Mouse (Mus musculus) heart, embryonic 10.5 days (tissue): Measurements from ENCODE around the gene Ubtf. TPM values are rescaled to one million over a fixed set of nuclear protein-coding genes. Genes with fewer than 3 reads are reported as not detected.

Experiments
- DNase-seq: peaks from one replicate; pipeline ENCODE4 v3.0.0-alpha.2; 2017; ENCODE audit warnings: low spot score
- H3K27ac ChIP-seq: fragments of 300-500 bp; sonication (generic); 2 replicates; pipeline ENCODE4 v1.5.1; 2016; ENCODE audit warnings: mild to moderate bottlenecking
- H3K27me3 ChIP-seq: fragments of 300-500 bp; sonication (generic); 2 replicates; pipeline ENCODE4 v1.6.1; 2016; ENCODE audit warnings: mild to moderate bottlenecking; ENCODE audit not compliant: poor library complexity, insufficient read depth, severe bottlenecking
- H3K36me3 ChIP-seq: fragments of 300-500 bp; sonication (generic); 2 replicates; pipeline ENCODE4 v1.6.1; 2016; ENCODE audit warnings: mild to moderate bottlenecking, moderate library complexity
- H3K4me1 ChIP-seq: fragments of 300-500 bp; sonication (generic); 2 replicates; pipeline ENCODE4 v1.6.1; 2016; ENCODE audit warnings: mild to moderate bottlenecking
- H3K4me3 ChIP-seq: fragments of 300-500 bp; sonication (generic); 2 replicates; pipeline ENCODE4 v1.5.1; 2016; ENCODE audit warnings: mild to moderate bottlenecking, moderate library complexity
- H3K9me3 ChIP-seq: fragments of 300-500 bp; sonication (generic); 2 replicates; pipeline ENCODE4 v1.6.1; 2016; ENCODE audit warnings: mild to moderate bottlenecking, moderate library complexity
- WGBS: fragments of 180-500 bp; shearing (Covaris S2); methylation state at CpG from one replicate; pipeline ENCODE4 v1.1.7; 2016; 5-methylcytosine and 5-hydroxymethylcytosine counted together
- polyA plus RNA-seq: library from polyadenylated mRNA; unstranded; fragments of >200 nt; fragmentation: Nextera tagmentation; extraction: Ambion mirVana; gene quantifications from 2 replicates; pipeline ENCODE4 v1.2.1, GENCODE M21; 2016

Ubtf gene
- polyA plus RNA-seq, 1 experiment from 2014 or later, result 75.4 TPM

DNA sequence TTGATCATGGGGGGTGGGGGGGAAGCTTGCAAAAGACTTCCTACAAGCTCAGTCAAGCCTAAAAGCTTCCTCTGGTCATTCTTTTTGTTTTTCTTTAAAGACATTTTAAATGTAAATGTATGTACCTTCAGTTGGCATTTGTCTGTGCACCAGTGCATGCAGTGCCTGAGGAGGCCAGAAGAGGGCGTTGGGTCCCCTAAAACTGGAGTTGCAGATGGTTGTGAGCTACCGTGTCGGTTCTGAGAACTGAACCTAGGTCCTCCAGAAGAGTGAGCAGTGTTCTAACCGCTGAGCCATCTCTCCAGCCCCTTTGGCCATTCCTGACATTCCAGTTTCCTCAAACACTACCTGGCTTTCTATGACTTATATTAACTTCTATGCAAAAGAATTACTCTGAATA is 20.1 kb upstream of the Ubtf start:
- no peaks in the 10 kb centered on the region for H3K9me3 ChIP-seq
- no peaks in the 10 kb centered on the region for H3K27me3 ChIP-seq
- no peak overlapping the region for H3K27ac ChIP-seq
- DNase-seq, result peak; percentile 73
- H3K36me3 ChIP-seq, result no peaks in the 10 kb centered on the region
- peaks cover 2% of the 10 kb centered on the region for H3K4me1 ChIP-seq
- 53% methylated on average over 4 of the region's 4 CpGs for WGBS
- H3K4me3 ChIP-seq, result no peak overlapping the region

DNA sequence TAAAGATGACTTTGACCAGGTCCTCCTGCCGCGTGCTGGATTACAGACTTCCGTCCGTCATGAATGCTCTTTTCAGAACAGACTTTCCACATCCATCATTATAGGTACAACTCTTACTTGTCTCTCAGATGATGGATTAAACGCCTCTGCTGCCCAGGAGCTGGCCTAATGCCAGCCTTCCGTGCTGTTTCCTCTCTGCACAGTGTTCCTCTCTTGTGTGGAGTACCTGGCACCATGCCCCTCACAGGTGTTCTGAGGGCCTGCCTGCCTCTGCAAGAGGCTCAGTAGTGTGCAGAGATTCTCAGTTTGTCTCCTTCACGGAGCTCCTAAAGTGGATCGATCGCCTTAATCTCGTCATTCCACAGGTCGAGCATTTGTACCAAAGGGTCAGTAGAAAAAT is 19.7 kb upstream of the Ubtf start:
- H3K9me3 ChIP-seq, result no peaks in the 10 kb centered on the region
- DNase-seq, result no peak
- no peak overlapping the region for H3K4me3 ChIP-seq
- 77% methylated on average over 11 of the region's 11 CpGs for WGBS
- no peaks in the 10 kb centered on the region for H3K36me3 ChIP-seq
- H3K4me1 ChIP-seq, result peaks cover 2% of the 10 kb centered on the region
- no peak overlapping the region for H3K27ac ChIP-seq
- no peaks in the 10 kb centered on the region for H3K27me3 ChIP-seq

DNA sequence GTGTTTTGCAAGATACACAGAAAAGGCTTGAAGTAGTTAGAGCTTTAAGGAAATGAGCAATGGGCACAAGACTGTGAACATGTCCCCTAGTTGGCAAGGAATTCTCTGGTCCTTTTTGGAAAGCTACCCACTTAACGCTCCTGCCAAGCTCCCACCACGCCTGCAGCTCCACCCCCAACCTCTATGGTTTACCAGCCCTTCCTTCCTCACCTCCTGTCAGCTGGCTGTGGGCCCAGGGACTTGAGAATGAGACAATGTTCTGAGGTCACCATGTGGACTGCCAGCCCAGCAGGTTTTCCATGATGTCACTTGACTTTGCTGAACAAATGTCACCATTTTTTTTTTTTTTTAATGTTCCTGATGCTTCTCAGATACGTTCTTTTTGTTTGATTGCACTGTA is 19.0 kb upstream of the Ubtf start:
- Histone ChIP-seq H3K4me3 (no peak overlapping the region), H3K27ac (no peak overlapping the region), H3K9me3 (no peaks in the 10 kb centered on the region), H3K36me3 (no peaks in the 10 kb centered on the region), H3K4me1 (peaks cover 2% of the 10 kb centered on the region), H3K27me3 (no peaks in the 10 kb centered on the region)
- no peak for DNase-seq
- WGBS, result 41% methylated on average over 3 of the region's 3 CpGs

DNA sequence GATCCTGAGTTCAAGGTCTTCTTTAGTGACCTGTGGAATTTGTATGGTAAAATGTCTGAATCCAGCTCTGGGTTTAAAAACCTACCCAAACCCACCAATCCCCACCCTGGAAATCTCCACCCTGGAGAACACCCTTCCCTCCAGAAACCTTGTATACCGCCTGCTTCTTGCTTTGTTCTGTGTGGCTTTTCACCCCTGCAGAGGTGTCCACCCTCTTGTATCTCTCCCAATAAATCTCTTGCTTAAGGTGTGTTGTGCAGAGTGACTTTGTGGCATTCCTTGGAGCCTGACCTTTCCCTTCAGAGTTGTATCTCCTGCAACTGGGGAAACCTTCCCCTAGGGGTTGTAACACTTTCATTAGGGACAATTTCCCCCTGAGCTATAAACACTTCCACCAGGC is 18.4 kb upstream of the Ubtf start:
- H3K4me1 ChIP-seq, result peaks cover 2% of the 10 kb centered on the region
- H3K9me3 ChIP-seq, result no peaks in the 10 kb centered on the region
- no peak for DNase-seq
- H3K36me3 ChIP-seq, result no peaks in the 10 kb centered on the region
- no peak overlapping the region for H3K4me3 ChIP-seq
- no peaks in the 10 kb centered on the region for H3K27me3 ChIP-seq
- 52% methylated on average over 1 of the region's 1 CpGs for WGBS
- H3K27ac ChIP-seq, result no peak overlapping the region

DNA sequence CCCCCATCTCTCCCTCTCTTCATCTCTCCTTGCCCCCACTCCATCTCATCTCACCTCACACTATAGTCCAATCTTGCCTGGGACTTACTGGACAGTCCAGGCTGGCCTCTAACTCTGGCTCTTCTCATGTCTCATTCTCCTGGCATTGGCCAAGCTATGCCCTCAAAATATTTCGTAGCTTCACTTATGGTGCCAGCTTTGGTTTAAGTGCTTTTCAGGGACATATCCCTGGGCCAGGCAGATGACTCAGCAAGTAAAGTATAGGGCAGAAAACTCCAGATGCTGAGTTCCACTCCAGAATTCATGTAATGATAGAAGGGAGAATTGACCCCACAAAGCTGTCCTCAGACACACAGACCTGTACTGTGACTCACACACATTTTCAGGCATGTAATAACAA is 16.6 kb upstream of the Ubtf start:
- 76% methylated on average over 1 of the region's 1 CpGs for WGBS
- H3K4me3 ChIP-seq, result no peak overlapping the region
- no peak overlapping the region for H3K27ac ChIP-seq
- H3K4me1 ChIP-seq, result peaks cover 9% of the 10 kb centered on the region
- no peak for DNase-seq
- H3K36me3 ChIP-seq, result no peaks in the 10 kb centered on the region
- H3K9me3 ChIP-seq, result no peaks in the 10 kb centered on the region
- no peaks in the 10 kb centered on the region for H3K27me3 ChIP-seq

DNA sequence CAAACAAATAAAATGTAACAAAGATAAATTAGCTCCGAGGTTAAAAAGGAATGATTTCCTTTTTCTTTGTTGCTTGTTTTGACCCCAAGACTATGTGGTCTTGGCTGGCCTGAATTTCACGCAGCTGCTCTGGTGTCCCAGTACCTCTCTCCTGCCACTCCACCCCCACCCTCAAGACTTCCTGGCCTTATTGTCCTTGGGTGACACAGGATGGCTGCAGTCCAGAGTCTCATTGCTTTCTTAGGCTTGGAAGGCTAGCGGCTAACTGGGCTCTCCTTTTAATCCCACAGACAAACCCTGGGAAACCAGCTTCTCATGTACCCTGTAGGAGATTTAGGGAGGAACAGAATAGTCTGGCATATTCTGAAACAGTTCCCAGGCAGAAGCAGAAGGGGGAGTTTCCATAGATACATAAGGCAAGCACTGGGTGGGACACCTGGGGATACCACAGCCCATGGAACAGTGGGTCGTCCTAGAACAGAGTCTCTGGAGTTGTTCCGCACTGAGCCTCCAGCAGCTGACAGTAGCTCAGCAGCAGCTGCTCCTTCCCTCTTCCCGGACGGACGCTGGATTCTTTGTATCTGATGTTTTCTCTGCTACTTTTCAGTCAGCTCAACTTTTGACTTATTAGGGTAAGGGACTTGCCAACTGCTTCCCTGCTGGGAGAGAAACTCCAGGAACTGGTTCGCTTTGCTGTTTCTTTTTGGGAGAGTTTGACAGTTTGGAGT is 15.6 kb upstream of the Ubtf start:
- no peaks in the 10 kb centered on the region for H3K27me3 ChIP-seq
- H3K27ac ChIP-seq, result no peak overlapping the region
- DNase-seq, result no peak
- 34% methylated on average over 9 of the region's 9 CpGs for WGBS
- H3K4me3 ChIP-seq, result 0 out of 2 replicates have a peak overlapping the region, but pooled peaks have one; percentile 3
- no peaks in the 10 kb centered on the region for H3K9me3 ChIP-seq
- H3K36me3 ChIP-seq, result no peaks in the 10 kb centered on the region
- peaks cover 9% of the 10 kb centered on the region for H3K4me1 ChIP-seq

DNA sequence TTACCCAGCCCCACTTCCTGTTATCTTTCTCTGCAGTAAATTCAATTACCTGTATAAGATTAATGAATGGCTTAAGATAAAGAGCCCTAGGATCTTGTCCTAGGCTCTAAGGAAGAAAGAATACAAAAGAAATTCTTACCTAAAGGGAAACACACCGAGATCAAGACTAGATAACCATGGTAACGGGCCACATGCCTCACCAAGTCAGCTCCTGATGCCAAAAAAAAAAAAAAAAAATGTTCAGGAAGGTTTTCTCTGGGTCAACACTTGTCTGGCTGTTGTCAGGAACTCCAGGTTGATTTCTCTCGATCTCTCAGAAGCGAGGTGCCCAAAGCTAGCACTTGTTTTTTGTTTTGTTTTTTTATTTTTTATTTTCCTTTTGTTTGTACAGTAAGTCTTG is 14.5 kb upstream of the Ubtf start:
- no peak for DNase-seq
- 65% methylated on average over 4 of the region's 4 CpGs for whole genome bisulfite sequencing
- no peaks in the 10 kb centered on the region for H3K9me3 ChIP-seq
- H3K27me3 ChIP-seq, result no peaks in the 10 kb centered on the region
- H3K4me3 ChIP-seq, result no peak overlapping the region
- H3K4me1 ChIP-seq, result peaks cover 7% of the 10 kb centered on the region
- H3K36me3 ChIP-seq, result no peaks in the 10 kb centered on the region
- H3K27ac ChIP-seq, result no peak overlapping the region

DNA sequence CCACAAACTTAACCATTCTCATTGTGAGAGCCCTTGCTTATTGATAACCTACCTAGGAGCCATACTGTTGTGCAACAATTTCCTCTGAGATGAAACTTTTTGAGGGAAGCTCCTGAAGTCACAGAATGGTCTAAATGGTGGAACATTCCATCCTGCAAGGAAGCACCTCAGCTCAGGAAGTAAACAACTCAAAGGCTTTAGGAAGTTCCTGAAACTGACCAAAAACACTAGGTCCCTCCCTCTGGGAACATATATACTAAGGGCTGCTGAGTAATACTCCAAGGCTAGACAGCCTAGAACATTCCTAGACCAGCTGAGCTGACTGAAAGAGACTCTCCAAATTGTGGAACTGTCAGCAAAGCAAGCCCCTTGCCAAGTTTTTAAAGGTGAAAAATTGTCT is 13.5 kb upstream of the Ubtf start:
- Histone ChIP-seq H3K36me3 (no peaks in the 10 kb centered on the region), H3K27me3 (no peaks in the 10 kb centered on the region), H3K9me3 (no peaks in the 10 kb centered on the region), H3K4me1 (peaks cover 7% of the 10 kb centered on the region), H3K27ac (no peak overlapping the region), H3K4me3 (no peak overlapping the region)
- no peak for DNase-seq

DNA sequence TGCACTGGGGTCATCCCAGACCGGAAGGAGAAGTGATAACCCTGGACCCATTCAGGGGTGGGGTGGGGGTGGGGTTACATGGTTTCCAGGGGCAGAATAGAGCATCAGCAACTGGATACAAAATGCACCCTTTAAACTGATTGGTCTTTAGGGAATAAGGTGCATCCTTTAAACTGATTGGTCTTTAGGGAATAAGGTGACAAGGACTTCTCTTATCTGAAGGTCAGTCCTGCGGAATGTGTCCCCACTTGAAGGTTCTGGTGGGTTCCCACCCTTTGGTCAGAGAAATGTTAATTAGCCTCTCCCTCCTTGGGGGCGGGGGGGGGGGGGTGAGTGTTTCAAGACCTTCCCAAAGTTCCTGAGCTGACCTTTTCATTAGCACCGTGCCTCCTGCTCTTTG is 12.3 kb upstream of the Ubtf start:
- no peaks in the 10 kb centered on the region for H3K27me3 ChIP-seq
- no peaks in the 10 kb centered on the region for H3K9me3 ChIP-seq
- peaks cover 7% of the 10 kb centered on the region for H3K4me1 ChIP-seq
- no peak overlapping the region for H3K4me3 ChIP-seq
- H3K36me3 ChIP-seq, result no peaks in the 10 kb centered on the region
- no peak overlapping the region for H3K27ac ChIP-seq
- WGBS, result 47% methylated on average over 4 of the region's 4 CpGs
- no peak for DNase-seq

DNA sequence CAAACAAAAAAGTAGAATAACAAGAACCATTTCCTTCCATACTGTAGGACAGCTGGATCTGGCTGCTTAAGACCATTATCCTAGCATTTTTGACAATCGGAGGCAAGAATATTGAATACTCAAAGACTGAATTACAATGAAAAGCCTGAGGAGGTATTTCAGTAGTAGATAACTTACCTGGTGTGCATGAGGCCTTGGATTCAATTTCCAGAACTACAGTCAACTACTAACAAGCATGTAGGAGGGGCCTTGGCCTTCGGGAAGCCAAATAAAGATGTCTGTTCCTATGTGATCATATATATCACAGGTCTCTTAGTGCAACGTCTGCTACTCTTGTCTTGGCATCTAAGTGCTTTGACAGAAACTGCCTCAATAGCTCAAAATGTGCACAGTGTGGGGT is 10.5 kb upstream of the Ubtf start:
- Histone ChIP-seq H3K4me1 (peaks cover 7% of the 10 kb centered on the region), H3K27ac (no peak overlapping the region), H3K27me3 (no peaks in the 10 kb centered on the region), H3K4me3 (no peak overlapping the region), H3K9me3 (no peaks in the 10 kb centered on the region), H3K36me3 (no peaks in the 10 kb centered on the region)
- DNase-seq, result no peak
- 71% methylated on average over 3 of the region's 3 CpGs for WGBS

DNA sequence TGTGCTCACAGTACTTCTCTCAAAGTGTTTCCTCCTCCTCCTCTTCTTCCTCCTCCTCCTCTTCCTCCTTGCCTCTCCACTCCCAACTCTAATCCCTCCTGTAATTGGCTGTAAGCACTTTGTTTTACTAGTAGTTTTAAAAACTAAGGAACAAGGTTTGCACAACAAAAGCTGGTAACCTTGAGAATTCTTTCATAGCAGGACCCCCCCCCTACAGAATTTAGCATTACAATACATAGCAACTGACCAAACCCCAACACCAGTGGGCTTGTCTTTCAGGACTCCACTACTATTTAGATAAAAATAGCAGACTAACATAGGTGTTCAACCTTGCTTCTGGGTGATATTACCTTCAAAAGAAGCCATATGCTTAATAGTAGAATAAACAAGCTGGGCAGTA is 10.0 kb upstream of the Ubtf start:
- H3K4me3 ChIP-seq, result no peak overlapping the region
- H3K36me3 ChIP-seq, result no peaks in the 10 kb centered on the region
- peaks cover 7% of the 10 kb centered on the region; the same call in 1 of the 2 replicates for H3K4me1 ChIP-seq
- DNase-seq, result no peak
- no peaks in the 10 kb centered on the region for H3K9me3 ChIP-seq
- H3K27ac ChIP-seq, result no peak overlapping the region
- no peaks in the 10 kb centered on the region for H3K27me3 ChIP-seq

DNA sequence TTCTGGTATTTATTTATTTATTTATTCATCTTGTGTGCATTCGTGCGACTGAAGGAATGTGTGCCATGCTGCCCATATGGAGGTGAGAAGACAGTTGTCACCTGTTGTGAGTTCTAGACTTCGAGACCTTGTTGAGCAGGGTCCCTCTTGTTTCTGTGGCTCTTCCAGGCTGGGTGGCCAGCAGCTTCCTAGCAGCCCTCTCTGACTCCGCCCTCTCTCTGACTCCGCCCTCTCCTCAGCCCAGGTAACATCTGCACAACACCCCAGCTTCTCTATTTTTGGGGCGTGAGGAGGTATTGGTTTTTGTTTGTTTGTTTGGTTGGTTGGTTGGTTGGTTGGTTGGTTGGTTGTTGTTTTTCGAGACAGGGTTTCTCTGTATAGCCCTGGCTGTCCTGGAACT is 8.3 kb upstream of the Ubtf start:
- H3K4me1 ChIP-seq, result peaks cover 7% of the 10 kb centered on the region; the same call in 1 of the 2 replicates

DNA sequence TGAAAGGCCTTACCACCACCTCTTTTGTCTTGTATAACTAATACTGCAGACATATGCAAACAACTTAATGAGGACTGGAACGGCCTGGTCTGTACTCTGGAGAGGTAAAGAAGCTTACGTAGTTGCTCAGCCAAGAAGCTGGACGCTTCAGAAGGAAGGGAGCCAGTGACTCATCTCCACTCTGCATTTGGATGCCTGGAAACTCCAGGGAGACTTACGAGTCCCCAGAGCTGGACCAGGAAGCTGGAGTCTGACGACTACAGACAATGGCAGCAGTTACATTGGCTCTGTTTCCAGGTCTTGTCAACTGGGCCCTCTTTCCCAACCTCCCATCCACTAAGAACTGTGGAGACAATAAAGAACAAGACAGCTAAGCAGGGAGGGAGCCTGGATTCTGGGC is 7.7 kb upstream of the Ubtf start:
- H3K4me3 ChIP-seq, result no peak overlapping the region
- no peaks in the 10 kb centered on the region for H3K36me3 ChIP-seq
- no peak for DNase-seq
- no peaks in the 10 kb centered on the region for H3K9me3 ChIP-seq
- H3K27ac ChIP-seq, result no peak overlapping the region
- H3K27me3 ChIP-seq, result no peaks in the 10 kb centered on the region
- WGBS, result 58% methylated on average over 5 of the region's 5 CpGs
- peaks cover 7% of the 10 kb centered on the region; the same call in 1 of the 2 replicates for H3K4me1 ChIP-seq

More for the DNA sequence above, 8.3 kb upstream of the Ubtf start:
- Histone ChIP-seq H3K27ac (no peak overlapping the region), H3K27me3 (no peaks in the 10 kb centered on the region), H3K36me3 (no peaks in the 10 kb centered on the region), H3K4me3 (no peak overlapping the region), H3K9me3 (no peaks in the 10 kb centered on the region)
- DNase-seq, result no peak
- 71% methylated on average over 7 of the region's 7 CpGs for WGBS

DNA sequence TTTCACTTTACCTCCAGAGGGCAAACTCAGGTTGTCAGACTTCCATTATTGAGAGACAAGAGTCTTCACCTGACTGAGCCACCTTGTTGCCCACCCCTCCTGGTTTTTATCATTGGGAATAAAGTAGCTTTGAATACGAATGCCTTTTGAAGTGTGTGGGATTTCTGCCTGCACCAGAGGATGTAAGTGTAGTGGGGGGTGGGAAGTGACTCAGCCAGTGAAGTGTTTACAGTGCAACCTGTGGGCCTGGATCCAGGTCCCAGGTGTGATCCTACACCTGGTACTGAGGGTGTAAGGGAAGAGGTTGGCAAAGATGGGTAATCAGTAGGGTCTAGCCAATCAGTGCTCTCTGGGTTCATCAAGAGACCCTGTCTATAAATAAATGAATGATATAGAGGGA is 4.0 kb upstream of the Ubtf start:
- WGBS, result 82% methylated on average over 1 of the region's 1 CpGs
- Histone ChIP-seq H3K27me3 (no peaks in the 10 kb centered on the region), H3K27ac (no peak overlapping the region), H3K4me1 (peaks cover 8% of the 10 kb centered on the region; the same call in 1 of the 2 replicates), H3K4me3 (no peak overlapping the region), H3K36me3 (no peaks in the 10 kb centered on the region), H3K9me3 (no peaks in the 10 kb centered on the region)
- no peak for DNase-seq
